Mouse (Mus musculus) forebrain, embryonic 10.5 days (tissue): ENCODE results near the gene Hmg20a. TPM values are rescaled to one million over a fixed set of nuclear protein-coding genes. Genes with fewer than 3 reads are reported as not detected.
"Not testable (repeated sequence)": the region's sequence is repeated elsewhere in the genome, so short reads cannot be mapped to it uniquely, and the experiment has no call there.

Experiments used
- DNase-seq: peaks from one replicate; pipeline ENCODE4 v3.0.0-alpha.2; 2017; ENCODE audit warnings: low spot score; ENCODE audit errors: extremely low spot score
- H3K27ac ChIP-seq: fragments of 300-500 bp; sonication (generic); 2 replicates; pipeline ENCODE4 v1.5.1; 2016; ENCODE audit warnings: mild to moderate bottlenecking
- H3K27me3 ChIP-seq: fragments of 300-500 bp; sonication (generic); 2 replicates; pipeline ENCODE4 v1.6.1; 2016; ENCODE audit warnings: mild to moderate bottlenecking; ENCODE audit not compliant: poor library complexity, severe bottlenecking
- H3K36me3 ChIP-seq: fragments of 300-500 bp; sonication (generic); replicated peaks from 2 replicates; pipeline ENCODE4 v1.6.1; 2016; ENCODE audit warnings: mild to moderate bottlenecking, moderate library complexity
- H3K4me1 ChIP-seq: fragments of 300-500 bp; sonication (generic); 2 replicates; pipeline ENCODE4 v1.6.1; 2016
- H3K4me3 ChIP-seq: fragments of 300-500 bp; sonication (generic); 2 replicates; pipeline ENCODE4 v1.5.1; 2016; ENCODE audit warnings: mild to moderate bottlenecking, moderate library complexity
- H3K9me3 ChIP-seq: fragments of 300-500 bp; sonication (generic); 2 replicates; pipeline ENCODE4 v1.6.1; 2016; ENCODE audit warnings: mild to moderate bottlenecking, moderate library complexity
- WGBS: fragments of 180-500 bp; shearing (Covaris S2); methylation state at CpG from one replicate; pipeline ENCODE4 v1.1.7; 2016; 5-methylcytosine and 5-hydroxymethylcytosine counted together
- polyA plus RNA-seq: library from polyadenylated mRNA; unstranded; fragments of >200 nt; fragmentation: Nextera tagmentation; extraction: Ambion mirVana; gene quantifications from 2 replicates; pipeline ENCODE4 v1.2.1, GENCODE M21; 2016

The Hmg20a gene
- polyA plus RNA-seq, 1 experiment from 2014 or later = 62.0 TPM

GRCm38 (mm10) chr9:56417415-56417947 lies 928 bp upstream of the Hmg20a start:
- peaks cover 31% of the 10 kb centered on the region for H3K4me1 ChIP-seq
- H3K9me3 ChIP-seq = no peaks in the 10 kb centered on the region
- H3K27me3 ChIP-seq = no peaks in the 10 kb centered on the region
- DNase-seq = peak; percentile 75
- no peaks in the 10 kb centered on the region for H3K36me3 ChIP-seq
- H3K4me3 ChIP-seq = peak overlapping the region; percentile 79
- peak overlapping the region; percentile 96 for H3K27ac ChIP-seq
- WGBS = 0% methylated on average over 39 of the region's 40 CpGs

- DNase-seq = peak; percentile 81
- Histone ChIP-seq H3K9me3 (no peaks in the 10 kb centered on the region), H3K36me3 (no peaks in the 10 kb centered on the region), H3K4me1 (peaks cover 37% of the 10 kb centered on the region), H3K27ac (peak overlapping the region; percentile 96), H3K27me3 (no peaks in the 10 kb centered on the region), H3K4me3 (peak overlapping the region; percentile 79)
- under 1% methylated on average over 11 of the region's 11 CpGs for WGBS
These were observed 380 bp downstream of the Hmg20a start for GRCm38 (mm10) chr9:56418738-56419239.

- DNase-seq = no peak
- H3K4me3 ChIP-seq = no peak overlapping the region
- 96% methylated on average over 1 of the region's 1 CpGs for WGBS
These were observed 1.8 kb downstream of the Hmg20a start for GRCm38 (mm10) chr9:56420236-56420635.

DNA sequence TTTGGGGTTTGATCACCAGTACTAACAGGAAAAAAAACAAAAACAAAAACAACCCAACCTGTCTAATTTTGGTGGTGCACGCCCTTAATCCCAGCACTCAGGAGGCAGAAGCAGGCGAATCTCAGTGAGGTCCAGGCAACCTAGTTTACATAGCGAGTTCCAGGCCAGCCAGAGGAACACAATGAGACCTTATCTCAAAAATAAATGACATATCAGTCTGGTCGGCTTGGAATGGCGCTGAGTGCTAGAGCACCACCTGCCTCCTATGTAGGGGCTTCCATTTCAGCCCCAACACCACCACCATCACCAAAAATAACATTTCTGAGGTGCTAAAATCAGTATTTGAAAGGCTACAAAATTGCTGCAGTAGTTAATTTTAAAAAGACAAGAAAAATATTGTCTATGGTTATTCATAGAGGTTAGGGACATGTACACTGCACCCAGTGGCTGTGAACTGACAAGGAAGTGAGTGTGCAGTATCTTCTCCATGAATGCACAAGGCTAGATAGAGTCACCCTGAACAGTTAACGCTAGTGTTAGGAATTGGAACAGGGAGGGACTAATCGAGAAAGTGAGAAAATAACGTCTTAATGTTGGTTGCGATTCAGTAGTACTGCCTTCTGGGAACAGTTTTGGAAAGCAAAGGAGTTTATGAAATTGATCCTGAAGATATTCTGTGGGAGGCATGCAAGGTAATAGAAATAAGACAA lies 2.6 kb downstream of the Hmg20a start:
- H3K36me3 ChIP-seq = peaks cover 5% of the 10 kb centered on the region
- WGBS = 88% methylated on average over 9 of the region's 9 CpGs
- no peaks in the 10 kb centered on the region for H3K9me3 ChIP-seq
- no peak for DNase-seq
- H3K4me1 ChIP-seq = peaks cover 37% of the 10 kb centered on the region
- H3K27ac ChIP-seq = no peak overlapping the region
- H3K4me3 ChIP-seq = no peak overlapping the region
- no peaks in the 10 kb centered on the region for H3K27me3 ChIP-seq

More at GRCm38 (mm10) chr9:56420236-56420635, 1.8 kb downstream of the Hmg20a start:
- H3K27me3 ChIP-seq = no peaks in the 10 kb centered on the region
- H3K36me3 ChIP-seq = peaks cover 5% of the 10 kb centered on the region
- no peaks in the 10 kb centered on the region for H3K9me3 ChIP-seq
- no peak overlapping the region for H3K27ac ChIP-seq
- H3K4me1 ChIP-seq = peaks cover 37% of the 10 kb centered on the region

GRCm38 (mm10) chr9:56421991-56422390 lies 3.6 kb downstream of the Hmg20a start:
- Histone ChIP-seq H3K9me3 (no peaks in the 10 kb centered on the region), H3K4me1 (peaks cover 29% of the 10 kb centered on the region), H3K27ac (no peak overlapping the region), H3K36me3 (peaks cover 5% of the 10 kb centered on the region), H3K27me3 (no peaks in the 10 kb centered on the region), H3K4me3 (no peak overlapping the region)
- WGBS = 84% methylated on average over 5 of the region's 5 CpGs
- no peak for DNase-seq

DNA sequence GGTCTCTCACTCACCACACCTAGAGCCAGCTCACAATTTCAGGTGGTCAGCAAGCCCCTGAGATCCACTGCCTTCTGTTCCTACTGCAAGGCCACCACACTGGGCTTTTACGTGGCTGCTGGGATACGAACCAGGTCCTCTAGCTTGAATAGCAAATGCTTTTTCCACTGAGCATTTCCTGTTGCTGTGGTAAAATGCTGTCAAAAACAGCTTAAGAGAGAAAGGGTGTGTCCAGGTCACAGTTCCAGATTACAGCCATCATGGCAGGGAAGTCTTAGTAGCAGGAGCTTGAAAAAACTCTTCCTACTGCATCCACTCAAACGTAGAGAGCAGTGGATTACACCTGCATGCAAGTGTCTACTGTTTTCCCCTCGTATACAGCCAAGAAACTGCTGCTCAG lies 6.5 kb downstream of the Hmg20a start:
- WGBS = 89% methylated on average over 4 of the region's 4 CpGs
- H3K36me3 ChIP-seq = peaks cover 5% of the 10 kb centered on the region
- no peak overlapping the region for H3K27ac ChIP-seq
- H3K4me1 ChIP-seq = peaks cover 17% of the 10 kb centered on the region
- DNase-seq = no peak
- H3K27me3 ChIP-seq = no peaks in the 10 kb centered on the region
- no peaks in the 10 kb centered on the region for H3K9me3 ChIP-seq
- no peak overlapping the region for H3K4me3 ChIP-seq

- Histone ChIP-seq H3K27ac (no peak overlapping the region), H3K4me3 (no peak overlapping the region), H3K27me3 (no peaks in the 10 kb centered on the region), H3K36me3 (no peaks in the 10 kb centered on the region), H3K9me3 (no peaks in the 10 kb centered on the region), H3K4me1 (peaks cover 4% of the 10 kb centered on the region; the same call in 1 of the 2 replicates)
- no peak for DNase-seq
- 90% methylated on average over 5 of the region's 5 CpGs for WGBS
These were observed 17.6 kb downstream of the Hmg20a start for GRCm38 (mm10) chr9:56435821-56436526.

DNA sequence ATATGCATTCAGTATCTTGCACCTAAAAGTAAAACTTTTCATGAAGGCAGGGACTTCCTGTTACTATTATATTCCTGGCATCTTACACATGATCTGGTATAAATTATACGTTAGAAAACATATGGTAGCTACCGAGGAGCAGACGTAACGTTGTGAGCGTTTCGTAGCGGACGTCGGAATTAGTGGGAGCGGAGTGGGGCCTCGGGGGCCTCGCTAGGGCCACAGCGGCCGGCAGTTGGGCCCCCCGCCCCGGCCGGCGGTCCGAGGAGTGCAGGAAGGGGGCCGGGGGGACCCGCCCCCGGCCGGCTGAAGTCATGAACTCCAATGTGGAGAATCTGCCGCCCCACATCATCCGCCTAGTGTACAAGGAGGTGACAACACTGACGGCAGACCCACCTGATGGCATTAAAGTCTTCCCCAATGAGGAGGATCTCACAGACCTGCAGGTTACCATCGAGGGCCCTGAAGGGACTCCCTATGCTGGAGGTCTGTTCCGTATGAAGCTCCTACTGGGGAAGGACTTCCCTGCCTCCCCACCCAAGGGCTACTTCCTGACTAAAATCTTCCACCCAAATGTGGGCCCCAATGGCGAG lies 19.0 kb downstream of the Hmg20a start:
- H3K4me1 ChIP-seq, H3K9me3 ChIP-seq: not testable (repeated sequence)

GRCm38 (mm10) chr9:56439699-56440098 lies 21.3 kb downstream of the Hmg20a start:
- Histone ChIP-seq H3K9me3 (no peaks in the 10 kb centered on the region), H3K36me3 (no peaks in the 10 kb centered on the region), H3K4me1 (no peaks in the 10 kb centered on the region), H3K4me3 (no peak overlapping the region), H3K27me3 (no peaks in the 10 kb centered on the region), H3K27ac (no peak overlapping the region)
- WGBS = 90% methylated on average over 7 of the region's 7 CpGs
- DNase-seq = no peak

More for the DNA sequence above, 19.0 kb downstream of the Hmg20a start:
- not testable (repeated sequence) for H3K27ac ChIP-seq, H3K27me3 ChIP-seq, H3K36me3 ChIP-seq, H3K4me3 ChIP-seq, DNase-seq
- 95% methylated on average over 29 of the region's 29 CpGs for WGBS

- no peak for DNase-seq
- H3K27ac ChIP-seq = no peak overlapping the region
- H3K36me3 ChIP-seq = no peaks in the 10 kb centered on the region; the same call in 1 of the 2 replicates
- WGBS = 95% methylated on average over 6 of the region's 6 CpGs
- peaks cover 6% of the 10 kb centered on the region for H3K4me1 ChIP-seq
- H3K27me3 ChIP-seq = no peaks in the 10 kb centered on the region
- no peaks in the 10 kb centered on the region for H3K9me3 ChIP-seq
- no peak overlapping the region for H3K4me3 ChIP-seq
These were observed 33.2 kb downstream of the Hmg20a start for GRCm38 (mm10) chr9:56451570-56451969.

DNA sequence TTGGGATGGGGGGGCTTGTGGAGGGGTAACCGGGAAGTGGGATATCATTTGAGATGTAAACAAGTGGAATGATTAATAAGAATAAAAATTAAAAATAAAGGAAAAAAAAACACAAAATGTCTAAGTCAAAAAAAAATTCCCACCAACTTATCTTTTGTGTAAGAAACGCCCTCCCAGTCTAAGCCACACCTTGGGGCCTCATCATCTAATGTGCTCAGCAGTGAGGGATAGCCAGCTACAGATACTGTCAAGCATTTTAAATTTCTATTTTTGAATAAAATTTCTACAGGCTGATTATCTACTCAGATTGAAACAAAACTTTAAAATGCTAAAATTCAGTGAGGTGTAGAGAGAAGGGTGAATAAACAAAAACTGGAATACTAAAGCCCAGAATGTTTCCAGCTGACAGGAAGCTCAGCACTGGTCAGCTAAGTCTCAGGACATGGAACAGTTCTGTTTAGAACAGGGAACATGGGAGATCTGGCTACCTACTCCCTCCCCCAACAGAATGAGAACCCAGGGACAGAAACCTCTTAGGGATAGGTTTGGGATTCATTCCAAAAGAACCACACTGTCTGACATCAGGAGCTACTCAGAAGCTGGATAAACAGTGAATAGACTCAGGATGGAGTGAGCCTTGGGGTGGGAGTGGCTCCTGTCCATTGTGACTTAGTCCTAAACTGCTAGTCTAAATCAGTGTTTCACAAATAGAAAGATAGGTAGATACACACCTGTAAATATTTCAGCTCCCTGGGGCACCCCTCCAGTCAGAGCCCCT lies 34.8 kb downstream of the Hmg20a start:
- DNase-seq = no peak
- 85% methylated on average over 2 of the region's 2 CpGs for WGBS
- H3K27ac ChIP-seq = no peak overlapping the region
- no peaks in the 10 kb centered on the region for H3K36me3 ChIP-seq
- H3K9me3 ChIP-seq = no peaks in the 10 kb centered on the region
- H3K4me3 ChIP-seq = no peak overlapping the region
- H3K4me1 ChIP-seq = peaks cover 6% of the 10 kb centered on the region
- no peaks in the 10 kb centered on the region for H3K27me3 ChIP-seq

DNA sequence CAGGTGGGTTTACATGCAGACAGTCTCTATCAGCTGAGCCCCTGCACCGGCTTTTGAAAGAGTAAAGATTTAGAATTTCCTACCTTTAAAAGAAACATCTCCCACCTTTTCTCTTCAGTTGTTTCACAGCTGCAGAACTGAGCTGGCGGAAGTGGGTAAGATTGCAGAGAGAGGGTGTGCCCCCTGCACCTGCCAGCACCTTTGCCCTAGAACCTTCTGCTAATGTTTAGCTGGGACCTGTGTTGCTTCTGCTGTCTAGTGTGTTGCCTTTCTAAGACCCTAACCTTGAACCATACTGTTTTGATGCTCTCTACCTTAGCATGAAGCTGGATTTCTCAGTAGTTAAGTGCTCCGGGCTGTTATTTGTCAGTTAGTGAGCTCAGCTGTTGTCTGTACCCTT lies 38.0 kb downstream of the Hmg20a start:
- Histone ChIP-seq H3K4me1 (no peaks in the 10 kb centered on the region), H3K36me3 (no peaks in the 10 kb centered on the region), H3K4me3 (no peak overlapping the region), H3K27ac (no peak overlapping the region), H3K9me3 (no peaks in the 10 kb centered on the region), H3K27me3 (no peaks in the 10 kb centered on the region)
- WGBS = 90% methylated on average over 3 of the region's 3 CpGs
- no peak for DNase-seq
